Mouse (Mus musculus): ENCODE results near the gene Imp4.

Gene Imp4

DNA sequence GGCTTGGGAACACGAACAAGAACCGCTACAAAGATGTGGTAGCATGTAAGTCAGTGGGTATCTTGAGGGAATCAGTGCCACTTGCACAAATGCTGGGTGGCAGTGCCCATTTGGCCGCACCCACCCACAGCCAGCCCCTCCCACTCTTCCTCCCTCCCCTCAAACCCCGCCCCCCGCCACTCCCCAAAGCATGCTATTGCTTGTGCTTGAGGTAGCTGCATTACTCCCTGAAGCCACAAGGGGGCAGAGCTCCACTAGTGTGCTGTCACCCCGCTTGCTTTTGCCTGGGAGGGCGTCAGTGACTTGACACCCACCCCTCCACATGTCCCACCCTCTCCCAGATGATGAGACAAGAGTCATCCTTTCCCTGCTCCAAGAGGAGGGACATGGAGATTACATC lies 23.1 kb downstream of the Imp4 start:
- DNase-seq: peak; percentile 65 to 84

DNA sequence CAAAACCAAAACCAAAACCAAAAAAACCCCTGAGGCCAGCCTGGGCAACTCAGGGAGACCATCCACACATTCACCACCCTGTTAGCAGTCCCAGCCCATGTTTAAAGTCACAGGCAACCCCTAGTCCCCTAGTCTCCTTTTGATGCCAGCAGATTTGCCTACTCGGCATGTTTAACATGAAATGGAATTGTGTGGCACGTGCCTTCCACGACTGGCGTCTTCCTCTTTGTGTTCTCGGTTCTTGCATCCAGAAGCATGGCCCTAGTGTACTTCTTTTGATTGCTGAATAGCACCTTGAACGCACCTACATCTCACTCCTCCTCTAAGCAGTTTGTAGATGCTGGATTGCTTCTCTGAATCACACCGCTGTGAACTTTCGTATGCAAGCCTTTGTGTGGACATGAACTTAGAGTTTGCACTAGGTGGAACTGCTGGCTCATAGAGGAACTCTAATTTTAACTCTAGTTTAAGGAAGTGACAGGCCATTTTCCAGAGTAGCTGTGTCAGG lies 24.7 kb downstream of the Imp4 start:
- DNase-seq: no peak

DNA sequence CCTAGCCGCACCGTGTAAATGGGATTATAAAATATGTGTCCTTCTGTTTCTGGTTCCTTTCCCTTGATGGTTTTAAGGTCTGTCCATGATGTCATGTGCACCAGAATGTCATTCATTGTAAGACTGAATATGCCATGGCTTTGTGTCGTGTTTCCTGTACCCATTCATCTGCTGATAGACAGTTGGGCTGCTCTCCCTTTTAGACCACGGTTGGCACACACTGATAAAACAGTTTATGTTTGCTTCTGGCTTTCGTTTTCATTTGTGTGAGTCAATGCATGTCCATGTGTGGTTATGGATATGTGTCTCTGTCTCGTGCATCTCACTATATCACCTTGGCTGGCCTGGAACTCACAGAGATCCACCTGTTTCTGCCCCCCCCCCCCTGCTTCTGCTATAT lies 25.8 kb downstream of the Imp4 start:
- DNase-seq: no peak

DNA sequence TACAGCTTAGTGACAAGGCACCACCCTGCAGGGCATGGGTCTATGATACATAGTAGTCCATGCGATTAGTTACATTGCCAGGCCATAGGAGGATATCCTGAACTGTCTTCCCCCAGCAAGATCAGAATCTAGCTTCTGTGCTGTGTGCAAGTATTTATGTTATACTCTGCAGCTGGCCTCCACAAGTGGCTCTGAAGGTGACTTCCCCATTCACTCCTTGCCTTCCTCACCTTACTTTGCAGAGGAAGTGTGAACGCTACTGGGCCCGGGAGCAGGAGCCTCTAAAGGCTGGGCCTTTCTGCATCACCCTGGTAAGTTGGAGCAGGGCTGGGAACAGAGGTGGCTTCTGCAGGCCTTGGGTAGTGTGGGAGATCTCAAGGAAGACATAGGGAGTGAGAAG lies 28.4 kb downstream of the Imp4 start:
- no peak for DNase-seq

DNA sequence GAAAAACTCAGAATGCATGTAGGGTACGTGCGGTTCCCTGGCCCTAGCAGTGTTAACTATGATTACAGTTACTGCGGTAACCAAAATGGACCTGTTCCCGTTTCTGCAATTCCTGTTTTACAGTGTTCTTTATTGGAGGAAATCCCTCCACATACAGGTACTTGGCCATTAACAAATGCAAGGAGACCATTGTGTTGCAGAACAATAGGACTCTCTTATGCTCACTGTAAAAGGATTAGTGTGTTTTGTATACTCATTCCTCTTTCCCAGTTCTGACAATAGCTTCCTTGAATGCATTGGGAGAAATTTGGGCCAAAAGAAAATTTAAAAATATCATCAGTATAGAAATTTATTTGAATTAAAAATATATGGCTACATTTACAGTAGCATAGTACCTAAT lies 28.8 kb downstream of the Imp4 start:
- no peak for DNase-seq

DNA sequence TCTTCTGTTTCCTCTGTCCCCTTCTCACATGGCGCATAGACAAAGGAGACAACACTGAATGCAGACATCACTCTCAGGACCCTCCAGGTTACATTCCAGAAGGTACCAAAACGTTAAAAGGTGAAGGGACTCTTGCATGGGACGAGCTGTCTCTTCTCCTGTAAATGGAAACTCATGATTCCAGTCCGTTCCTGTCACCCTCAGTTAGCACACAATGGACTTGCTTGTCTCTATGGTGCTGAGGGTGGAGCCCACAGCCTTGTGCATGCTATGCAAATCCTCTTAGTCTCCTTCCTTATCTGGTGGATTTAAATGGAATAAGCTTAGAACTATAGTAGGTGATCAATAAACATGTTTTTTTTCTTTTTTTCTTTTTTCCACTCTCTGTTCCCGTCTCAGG lies 30.1 kb downstream of the Imp4 start:
- no peak for DNase-seq

DNA sequence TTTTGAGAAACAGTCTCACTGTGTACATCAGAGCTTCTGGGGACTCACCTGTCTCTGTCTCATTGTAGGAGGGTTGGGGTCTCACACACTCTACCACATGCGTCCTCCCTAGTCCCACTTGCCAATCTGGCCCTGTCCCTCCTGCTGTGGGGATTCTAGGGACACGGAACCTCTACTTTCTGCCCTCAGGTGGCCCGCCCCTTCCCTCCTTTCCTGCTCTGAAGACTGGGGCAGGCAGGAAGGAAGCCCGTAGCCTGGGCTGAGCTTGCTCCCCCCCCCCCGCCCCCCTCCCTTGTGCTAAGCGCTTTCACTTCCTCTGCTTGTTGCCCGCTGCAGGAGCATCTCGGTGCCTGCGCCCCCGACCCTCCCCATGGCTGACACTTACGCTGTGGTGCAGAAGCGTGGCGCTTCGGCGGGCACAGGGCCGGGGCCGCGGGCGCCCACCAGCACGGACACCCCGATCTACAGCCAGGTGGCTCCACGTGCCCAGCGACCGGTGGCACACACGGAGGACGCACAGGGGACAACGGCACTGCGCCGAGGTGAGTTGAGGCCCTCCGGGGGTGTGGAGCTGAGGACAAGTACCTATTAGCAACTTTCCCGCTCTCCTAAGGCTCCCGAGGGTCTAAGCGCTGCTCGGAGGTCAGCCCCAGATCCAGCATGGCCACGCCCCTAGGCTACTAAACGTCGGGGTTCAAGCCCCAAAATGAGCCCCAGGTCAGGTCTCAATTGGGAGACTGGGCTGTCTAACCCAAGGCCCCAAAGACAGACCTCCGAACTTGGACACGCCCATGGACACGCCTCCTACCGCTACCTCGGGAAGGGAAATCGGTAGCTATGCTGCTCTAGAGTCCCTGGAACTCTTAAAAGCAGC lies 33.0 kb downstream of the Imp4 start:
- DNase-seq: peak in 1 of 2 experiments; percentile 32

DNA sequence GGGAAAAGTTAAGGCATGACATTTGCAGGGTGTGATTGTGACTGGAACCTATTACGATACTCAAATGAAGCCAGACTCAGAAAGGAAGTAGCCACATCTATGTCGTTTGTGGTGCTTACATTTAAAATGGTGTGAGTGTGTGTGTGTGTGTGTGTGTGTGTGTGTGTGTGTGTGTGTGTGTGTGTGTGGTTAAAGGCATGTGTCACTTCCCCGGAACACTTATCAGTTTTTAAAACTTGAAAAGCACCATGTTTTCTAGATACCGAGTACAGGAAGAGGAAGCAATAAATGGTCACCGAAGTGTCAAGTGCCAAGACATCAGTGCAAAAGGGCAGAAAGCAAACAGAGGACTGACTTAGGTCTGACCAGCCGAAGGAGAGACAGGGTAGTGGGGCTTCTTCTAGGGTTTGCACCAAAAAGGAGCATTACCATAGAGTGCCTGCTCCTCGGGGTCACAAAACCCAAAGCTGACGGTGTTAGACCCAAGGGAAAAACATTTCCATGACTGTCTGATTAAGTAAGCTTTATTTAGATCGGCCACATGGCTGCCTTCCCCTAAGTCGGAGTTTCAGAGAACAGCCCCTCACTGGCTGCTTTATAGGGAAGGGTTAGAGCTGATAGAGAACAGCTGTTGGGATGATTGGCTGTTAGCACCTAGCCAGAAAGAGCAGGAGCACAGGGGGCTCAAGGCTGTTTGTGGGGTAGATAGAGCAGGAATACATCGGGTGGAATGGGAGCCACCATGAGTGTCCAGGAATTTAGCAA lies 39.4 kb downstream of the Imp4 start:
- no peak for DNase-seq

DNA sequence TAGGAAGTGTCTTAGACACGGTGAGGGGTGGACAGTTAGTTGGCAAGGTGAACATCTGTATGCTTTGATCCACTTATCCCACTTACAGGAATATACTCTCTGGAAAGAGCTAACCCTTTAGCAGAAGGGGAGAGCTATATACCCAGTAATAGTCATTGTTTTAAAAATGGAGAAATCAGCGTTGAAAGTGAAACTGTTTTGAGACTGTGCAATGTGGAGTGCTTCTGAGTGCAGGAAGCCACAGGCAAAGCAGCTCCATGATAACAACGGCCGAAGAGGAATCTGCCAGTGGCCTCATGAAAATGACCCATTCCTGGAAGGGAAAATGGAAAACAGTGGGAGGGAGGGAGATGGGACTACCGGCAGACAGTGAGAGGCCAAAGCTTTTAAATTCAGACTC lies 41.1 kb downstream of the Imp4 start:
- DNase-seq: no peak

DNA sequence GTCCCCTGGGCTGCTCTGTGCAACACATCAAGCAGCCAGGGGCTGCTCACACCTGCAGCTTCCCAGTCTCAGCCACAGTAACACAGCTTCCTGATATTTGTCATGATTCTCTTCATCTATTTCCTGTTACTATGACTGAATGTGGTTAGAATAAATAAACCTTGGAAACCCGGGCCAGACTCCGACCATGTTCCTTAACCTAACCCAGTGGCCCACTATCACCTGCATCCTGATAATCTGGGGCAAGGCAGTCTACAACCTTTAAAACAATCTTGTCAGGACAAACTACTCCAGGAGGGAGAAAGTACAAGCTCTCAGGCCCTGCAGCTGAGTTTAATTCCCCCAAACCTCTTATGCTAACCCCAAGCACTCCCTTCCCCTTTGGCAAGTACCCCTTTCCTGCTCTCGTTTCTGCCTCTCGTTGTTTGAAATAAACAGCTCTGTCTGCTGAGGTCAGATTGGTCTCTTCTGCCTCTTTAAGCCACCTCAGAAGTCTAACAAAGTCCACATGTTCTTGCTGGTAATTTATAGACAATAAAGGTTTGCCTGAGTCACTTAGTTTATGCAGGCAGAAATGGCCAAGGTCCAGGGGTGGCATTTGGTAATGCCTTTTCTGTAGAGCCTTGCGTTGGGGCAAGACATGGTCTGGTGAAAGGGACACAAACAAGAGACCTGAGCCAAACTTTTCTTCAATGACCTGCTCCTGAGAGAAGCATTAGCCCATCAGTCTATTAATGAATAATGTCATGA lies 42.4 kb downstream of the Imp4 start:
- DNase-seq: no peak

DNA sequence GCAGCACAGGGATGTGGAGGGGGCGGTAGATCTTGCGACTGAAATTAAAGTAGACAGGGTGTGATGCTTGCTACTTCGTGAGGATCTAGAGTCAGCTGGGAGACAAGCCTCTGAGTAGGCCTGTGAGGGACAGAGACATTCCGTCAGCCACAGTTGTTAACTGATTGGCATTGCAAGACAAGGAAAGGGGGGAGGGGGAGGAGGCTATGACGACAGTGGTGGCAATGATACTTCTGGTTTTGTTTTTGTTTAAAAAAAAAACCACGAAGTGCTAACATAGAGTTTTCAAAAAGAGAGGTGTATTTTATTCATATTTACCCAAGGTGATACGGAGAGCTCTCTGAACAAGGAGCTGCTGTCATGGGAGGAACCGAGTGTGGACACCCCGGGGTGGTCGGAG lies 44.8 kb downstream of the Imp4 start:
- DNase-seq: no peak

DNA sequence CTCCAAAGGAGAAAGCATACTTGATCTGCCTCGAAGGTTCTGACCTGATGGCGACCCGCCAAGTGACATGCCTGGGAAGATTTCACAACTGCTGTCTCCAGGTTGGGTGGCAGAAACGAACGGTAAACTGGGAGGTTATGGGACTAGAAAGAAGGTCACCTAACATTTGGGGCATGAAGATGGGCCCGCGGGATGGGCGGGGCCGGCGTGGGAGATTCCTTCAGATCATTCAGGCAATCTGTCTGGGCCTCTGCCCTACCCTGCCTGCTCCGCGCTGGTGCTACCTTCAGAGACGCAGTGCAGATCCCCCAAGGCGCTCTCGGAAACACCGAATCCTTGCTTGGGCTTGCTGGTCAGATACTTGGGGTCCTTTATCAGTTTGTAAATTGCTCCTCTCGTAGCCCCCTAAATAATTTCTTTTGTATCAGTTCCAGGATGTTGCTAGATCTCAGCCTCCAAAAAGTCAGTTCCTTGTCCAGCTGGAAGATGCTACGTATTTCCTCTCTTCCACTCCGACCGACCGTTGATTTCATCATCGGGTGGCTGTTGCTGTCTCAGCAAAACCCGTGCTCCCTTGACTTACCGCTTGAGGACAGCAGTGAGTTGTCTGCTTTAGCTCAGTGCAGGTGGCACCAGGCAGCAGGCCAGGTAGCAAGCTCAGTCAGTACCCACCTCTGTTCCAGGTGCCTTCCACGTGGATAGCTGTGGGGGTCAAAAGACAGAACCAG lies 46.0 kb downstream of the Imp4 start:
- DNase-seq: peak; percentile 80 to 89

DNA sequence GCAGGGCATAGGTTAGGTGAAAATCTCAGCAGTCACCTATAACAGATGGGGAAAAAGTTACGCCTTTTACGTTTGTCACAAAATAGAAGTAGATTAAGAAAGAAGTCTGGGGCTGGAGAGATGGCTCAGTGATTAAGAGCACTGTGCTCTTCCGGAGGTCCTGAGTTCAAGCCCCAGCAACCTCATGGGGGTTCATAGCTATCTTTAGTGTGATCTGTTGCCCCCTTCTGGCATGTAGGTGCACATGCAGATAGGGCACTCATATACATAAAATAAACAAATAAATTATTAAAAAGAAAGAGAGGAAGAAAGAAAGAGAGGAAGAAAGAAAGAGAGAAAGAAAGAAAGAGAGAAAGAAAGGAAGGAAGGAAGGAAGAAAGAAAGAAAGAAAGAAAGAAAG lies 47.7 kb downstream of the Imp4 start:
- DNase-seq: no peak

DNA sequence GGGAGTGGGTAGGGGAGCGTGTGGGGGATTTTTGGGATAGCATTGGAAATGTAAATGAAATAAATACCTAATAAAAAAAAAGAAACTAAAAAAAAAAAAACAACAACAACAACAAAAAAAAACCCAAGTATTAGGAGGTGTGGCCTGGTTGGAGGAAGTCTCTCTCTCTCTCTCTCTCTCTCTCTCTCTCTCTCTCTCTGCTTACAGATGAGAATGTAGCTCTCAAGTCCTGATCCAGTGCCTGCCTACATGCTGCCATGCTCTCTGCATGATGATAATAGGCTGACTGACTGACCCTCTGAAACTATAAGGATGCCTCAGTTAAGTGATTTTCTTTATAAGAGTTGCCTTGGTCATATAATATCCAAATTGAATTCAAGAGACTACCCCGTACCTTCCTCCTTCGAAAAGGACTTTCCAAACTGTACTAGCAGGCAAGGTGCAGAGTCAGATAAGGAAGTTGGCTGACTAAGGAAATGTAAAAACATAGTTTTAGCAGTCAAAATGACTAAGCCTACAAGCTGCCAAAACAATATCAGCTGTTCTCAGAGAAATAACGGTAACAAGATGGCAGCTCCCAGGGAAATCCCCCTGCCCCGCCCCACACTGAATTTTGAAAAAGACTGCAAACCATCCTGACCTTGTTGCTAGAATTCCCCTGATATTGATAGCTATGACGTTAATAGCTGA lies 50.3 kb downstream of the Imp4 start:
- DNase-seq: no peak

DNA sequence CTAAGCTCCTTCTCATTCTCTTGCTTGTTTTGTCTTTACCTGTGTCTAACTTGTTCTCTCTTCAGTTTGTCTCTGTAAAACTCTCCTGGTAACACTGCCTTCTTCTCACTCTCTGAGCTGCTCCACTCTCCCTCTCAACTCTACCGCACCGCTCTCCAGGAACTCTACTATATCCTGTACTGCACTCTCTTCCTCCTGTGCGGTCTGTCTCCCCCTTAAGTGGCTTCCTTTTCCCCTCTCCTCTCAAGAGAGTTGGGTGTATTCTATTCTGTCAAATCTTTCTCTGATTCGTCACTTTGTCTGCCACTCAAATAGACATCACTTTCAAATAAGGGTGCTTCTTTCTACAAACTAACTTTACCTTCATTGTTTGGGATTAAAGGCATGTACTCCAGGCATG lies 51.8 kb downstream of the Imp4 start:
- no peak for DNase-seq

Data from cerebellum, postnatal 25 days (tissue).